Mouse (Mus musculus) activated CD4-positive, CD25-positive, alpha-beta regulatory T cell, adult 4 months (primary cell): ENCODE results near the gene Dnm1. TPM values are rescaled to one million over a fixed set of nuclear protein-coding genes. Genes with fewer than 3 reads are reported as not detected.
"Not testable (repeated sequence)": the region's sequence is repeated elsewhere in the genome, so short reads cannot be mapped to it uniquely, and the experiment has no call there.

Source experiments
- ATAC-seq: one replicate; pipeline ENCODE4 v1.8.0; 2017
- polyA plus RNA-seq, 2 experiments: library from polyadenylated mRNA; unstranded; fragments of 100-300 nt; shearing (Covaris generic); gene quantifications; one replicate each; pipeline ENCODE4 v1.2.1; 2017

Dnm1 gene
- not detected for polyA plus RNA-seq

GRCm38 (mm10) chr2:32353007-32353542 lies at the start of gene Dnm1:
Gene Dnm1 (minus strand): TSS chr2:32353338.
- peak; percentile 84 for ATAC-seq

- ATAC-seq: no peak
These were observed 43.6 kb upstream of the Dnm1 start for GRCm38 (mm10) chr2:32396695-32397094.

DNA sequence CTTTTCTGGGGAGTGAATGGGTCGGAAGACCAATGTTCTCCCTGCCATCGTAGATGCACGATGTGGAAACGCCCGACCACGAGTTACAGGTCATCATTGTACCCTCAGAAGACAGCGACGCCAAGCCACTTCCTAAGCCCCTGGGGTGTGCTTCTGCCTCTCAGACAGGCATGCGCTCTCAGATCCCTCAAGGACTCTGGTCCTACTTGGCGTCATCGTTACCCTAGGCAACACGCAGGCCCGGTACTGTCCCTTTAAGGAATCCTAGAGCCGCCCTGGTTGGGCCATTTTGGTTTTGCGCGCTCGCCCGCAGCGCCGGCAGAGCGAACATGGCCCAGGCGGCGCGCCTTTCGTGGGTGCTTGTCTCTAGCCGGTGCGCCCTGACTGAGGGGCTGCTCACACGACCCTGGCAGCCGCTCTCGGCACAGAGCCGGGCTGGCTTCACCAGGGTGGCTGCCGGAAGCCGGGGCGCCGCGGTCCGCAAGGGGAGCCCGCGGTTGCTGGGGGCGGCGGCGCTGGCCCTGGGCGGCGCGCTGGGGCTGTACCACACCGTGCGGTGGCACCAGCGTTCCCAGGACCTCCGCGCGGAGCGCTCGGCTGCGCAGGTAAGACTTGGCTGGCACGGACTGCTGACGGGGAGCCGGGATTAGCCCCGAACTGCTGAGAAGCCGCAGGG lies 42.9 kb upstream of the Dnm1 start:
- peak; percentile 90 for ATAC-seq

GRCm38 (mm10) chr2:32395484-32395945 lies 42.4 kb upstream of the Dnm1 start, which contains the start of gene Ptges2:
Gene Ptges2 (plus strand): TSS chr2:32395896.
- peak; percentile 67 for ATAC-seq

DNA sequence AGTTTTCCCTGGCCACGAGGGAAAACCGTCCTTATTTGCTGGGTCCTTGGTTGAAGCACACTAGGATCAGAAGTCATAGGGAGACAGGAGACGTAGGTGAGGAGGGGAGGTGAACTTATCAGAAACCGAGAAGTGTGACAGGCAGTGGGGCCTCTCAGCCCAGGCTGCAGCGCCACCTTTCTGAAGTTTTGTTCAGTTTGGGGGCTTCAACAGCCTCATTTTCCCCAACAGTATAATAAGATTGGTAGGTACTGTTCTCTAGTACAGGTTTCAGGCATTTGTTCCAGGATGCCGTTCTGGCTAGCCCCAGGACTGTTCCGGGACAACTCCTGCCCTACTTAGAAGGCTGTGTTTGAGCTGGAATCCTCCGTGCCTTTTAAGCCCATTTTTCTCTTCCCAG lies 41.8 kb upstream of the Dnm1 start:
- no peak for ATAC-seq

- ATAC-seq: no peak
These were observed 38.9 kb upstream of the Dnm1 start for GRCm38 (mm10) chr2:32392063-32392462.

GRCm38 (mm10) chr2:32390871-32391270 lies 37.7 kb upstream of the Dnm1 start:
- no peak for ATAC-seq

- no peak for ATAC-seq
These were observed 36.0 kb upstream of the Dnm1 start for GRCm38 (mm10) chr2:32389157-32389556.

DNA sequence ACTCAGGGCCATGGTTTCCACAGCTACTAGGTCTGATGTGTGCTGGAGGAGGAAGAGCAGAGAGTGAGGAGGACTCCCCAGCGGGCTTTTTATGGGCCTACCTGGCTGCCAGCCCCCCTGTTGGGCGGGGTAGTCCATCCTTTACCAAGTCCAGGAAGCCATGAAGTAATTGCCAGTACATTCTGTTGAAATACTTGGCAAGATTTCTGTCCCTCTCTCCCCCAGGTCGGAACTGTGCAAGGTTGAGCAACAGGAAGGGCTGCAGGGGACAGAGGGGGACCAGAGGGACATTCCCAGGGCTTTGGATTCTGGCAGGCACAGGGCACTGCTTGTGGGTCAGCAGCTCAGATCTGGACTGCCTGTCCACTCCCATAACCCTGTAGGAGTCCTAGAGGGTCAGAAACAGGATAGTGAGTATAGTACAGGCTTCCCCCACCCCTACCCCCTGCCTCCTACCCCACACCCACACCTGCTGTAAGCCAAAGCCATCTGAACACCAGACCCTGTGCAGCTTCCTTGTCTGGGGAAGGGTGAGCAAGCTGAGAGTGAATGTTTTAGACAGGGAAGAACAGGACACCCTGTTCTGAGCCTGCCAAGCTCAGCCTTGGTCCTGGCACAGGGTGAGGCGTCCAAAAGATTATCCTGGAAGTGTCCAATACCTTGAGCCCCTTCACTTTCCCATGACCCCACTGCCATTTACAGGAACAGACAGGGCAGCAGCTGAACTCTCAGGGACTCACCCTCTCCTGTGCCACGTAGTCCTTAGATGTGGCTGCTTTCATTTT lies 34.8 kb upstream of the Dnm1 start, which contains the start of gene Lcn2:
TSS of gene Lcn2 (minus strand) at position 547 of the 785 bp plus-strand sequence.
- ATAC-seq: no peak

DNA sequence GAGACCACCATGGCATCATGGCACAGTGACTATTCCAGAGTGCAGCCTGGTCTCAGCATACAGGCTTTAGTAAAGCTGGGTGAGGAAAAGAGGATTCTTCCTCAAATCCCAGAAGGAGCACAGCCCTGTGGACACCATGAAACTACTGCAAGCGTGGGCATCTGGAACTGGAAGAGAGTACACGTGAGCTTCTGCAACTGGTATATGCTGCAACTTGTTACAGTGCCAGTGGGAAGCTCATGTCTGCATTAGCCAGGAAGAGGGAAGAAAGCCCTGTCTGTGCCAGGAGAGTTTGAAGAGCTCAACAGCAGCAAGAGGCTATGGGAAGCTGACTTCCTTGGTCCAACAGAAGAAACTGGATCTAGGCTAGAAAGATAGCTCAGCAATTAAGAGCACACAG lies 29.6 kb upstream of the Dnm1 start:
- ATAC-seq: no peak

DNA sequence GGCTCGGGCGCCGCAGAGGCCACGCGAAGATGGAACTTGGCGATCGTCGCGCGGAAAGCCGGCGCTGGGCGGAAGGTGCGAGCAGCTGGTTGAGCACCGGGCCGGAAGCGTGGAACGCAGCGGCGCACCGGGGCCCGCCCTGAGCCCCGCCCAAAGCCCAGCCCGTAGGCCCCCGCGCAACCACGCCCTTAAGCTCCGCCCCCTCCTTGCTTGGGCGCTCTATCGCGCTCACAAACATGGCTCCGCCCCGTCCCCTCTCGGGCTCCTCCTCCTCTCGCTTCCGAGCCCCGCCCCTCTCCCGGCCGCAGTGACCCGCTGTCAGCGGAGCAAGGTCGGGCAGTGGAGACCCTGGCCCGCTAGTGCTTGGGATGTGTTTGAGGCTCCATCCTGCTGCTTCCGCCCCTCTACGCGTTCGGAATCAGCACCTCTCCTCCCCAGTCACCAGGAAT lies 28.7 kb upstream of the Dnm1 start, which contains the start of gene 1110008P14Rik:
TSS of gene 1110008P14Rik (minus strand) at position 164 of the 449 bp plus-strand sequence.
- ATAC-seq: peak; percentile 92

GRCm38 (mm10) chr2:32381141-32381774 lies 28.1 kb upstream of the Dnm1 start:
- no peak for ATAC-seq

- no peak for ATAC-seq
These were observed 26.9 kb upstream of the Dnm1 start for GRCm38 (mm10) chr2:32380001-32380500.

- no peak for ATAC-seq
These were observed 23.8 kb upstream of the Dnm1 start for GRCm38 (mm10) chr2:32376963-32377362.

GRCm38 (mm10) chr2:32375317-32375940 lies 22.3 kb upstream of the Dnm1 start:
- ATAC-seq: no peak

DNA sequence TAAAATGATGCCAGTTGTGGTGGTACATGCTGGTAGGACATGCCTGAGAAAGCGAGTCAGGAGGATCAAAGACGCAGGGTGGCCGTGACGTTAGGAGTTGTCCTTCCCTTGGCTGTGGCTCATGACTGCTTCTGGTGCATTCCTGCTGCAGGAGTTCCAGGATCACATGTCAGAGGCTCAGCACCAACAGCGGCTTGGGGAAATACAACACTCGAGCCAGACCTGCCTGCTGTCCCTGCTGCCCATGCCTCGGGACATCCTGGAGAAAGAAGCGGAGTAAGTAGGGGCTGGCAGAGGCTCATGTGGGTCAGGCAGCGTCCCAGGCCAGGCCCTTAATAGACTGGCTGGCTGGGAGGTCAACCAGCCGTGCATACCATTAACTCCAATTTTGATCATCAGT lies 21.1 kb upstream of the Dnm1 start:
- no peak for ATAC-seq

DNA sequence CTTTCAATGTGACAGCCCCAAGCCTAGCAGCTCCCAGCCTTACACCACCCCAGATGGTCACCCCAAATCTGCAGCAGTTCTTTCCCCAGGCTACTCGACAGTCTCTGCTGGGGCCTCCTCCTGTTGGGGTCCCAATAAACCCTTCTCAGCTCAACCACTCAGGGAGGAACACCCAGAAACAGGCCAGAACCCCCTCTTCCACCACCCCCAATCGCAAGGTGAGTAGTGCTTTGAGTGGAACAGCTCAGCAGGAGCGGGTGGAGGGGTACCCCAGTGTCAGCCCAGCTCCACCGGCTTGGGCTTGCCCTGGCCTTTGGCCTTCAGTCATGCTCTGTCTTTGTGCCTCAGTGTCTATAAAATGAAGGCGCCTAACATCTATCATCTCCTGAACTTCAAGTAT lies 14.2 kb upstream of the Dnm1 start:
- no peak for ATAC-seq

- ATAC-seq: no peak
These were observed 11.0 kb upstream of the Dnm1 start for GRCm38 (mm10) chr2:32364121-32364520.

DNA sequence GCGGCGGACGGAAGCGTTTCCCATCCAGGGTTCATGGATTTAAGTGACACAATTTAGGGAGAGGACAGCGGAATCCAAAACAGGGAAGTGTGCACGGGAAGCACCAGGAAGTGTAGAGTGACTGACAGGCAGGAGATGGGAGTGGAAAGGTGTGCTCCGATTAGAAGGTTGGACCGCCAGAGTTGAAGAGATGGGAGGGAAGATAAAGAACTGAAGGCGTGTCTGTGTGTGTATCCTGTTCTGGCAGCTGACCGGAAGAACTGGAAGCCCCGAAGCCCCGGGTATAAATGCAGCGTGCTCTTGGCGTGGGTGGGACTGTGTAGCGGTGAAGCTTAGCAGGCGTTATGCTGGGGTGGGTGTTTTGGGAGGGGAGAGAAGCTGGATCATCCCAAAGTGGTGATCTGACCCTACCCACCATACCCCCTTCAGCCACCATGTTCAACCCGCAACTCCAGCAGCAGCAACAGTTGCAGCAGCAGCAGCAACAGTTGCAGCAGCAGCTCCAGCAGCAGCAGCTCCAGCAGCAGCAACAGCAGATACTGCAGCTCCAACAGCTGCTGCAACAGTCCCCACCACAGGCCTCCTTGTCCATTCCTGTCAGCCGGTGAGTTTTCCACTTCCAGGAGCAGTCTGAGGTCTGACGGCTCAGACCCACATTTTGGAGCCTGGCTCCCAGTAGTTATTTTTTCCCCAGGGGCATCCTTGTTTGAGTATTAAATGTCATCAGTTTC lies 10.4 kb upstream of the Dnm1 start:
- peak; percentile 21 for ATAC-seq

- peak; percentile 69 for ATAC-seq
These were observed 9.7 kb upstream of the Dnm1 start for GRCm38 (mm10) chr2:32362817-32363340.

DNA sequence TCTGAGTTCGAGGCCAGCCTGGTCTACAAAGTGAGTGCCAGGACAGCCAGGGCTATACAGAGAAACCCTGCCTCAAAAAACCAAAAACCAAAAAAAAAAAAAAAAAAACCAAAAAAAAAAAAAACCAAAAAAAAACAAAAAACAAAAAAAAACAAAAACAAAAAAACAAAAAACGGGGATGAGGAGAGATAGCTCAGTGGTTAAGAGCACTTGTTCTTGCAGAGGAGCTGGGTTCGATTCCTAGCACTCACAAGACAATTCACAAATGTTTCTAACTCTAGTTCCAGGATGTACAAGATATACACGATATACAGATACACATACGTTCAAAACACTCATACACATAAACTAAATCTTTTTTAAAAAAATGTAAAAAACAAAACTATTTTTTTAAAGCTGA lies 9.1 kb upstream of the Dnm1 start:
- not testable (repeated sequence) for ATAC-seq
